Mouse (Mus musculus) heart, embryonic 11.5 days (tissue): ENCODE measurements around the gene Aktip. TPM values are rescaled to one million over a fixed set of nuclear protein-coding genes. Genes with fewer than 3 reads are reported as not detected.

Source experiments
- ATAC-seq: fragments of 200-750 bp; cut with Nextera tagmentation; replicated peaks from 2 replicates; pipeline ENCODE4 v1.8.0; 2017; ENCODE audit warnings: moderate library complexity; ENCODE audit not compliant: insufficient number of reproducible peaks, low FRiP score, low TSS enrichment
- H3K27ac ChIP-seq: fragments of 300-500 bp; sonication (generic); 2 replicates; pipeline ENCODE4 v1.5.1; 2014; ENCODE audit warnings: mild to moderate bottlenecking, low read depth, low read length
- H3K27me3 ChIP-seq: fragments of 300-500 bp; sonication (generic); 2 replicates; pipeline ENCODE4 v1.6.1; 2014; ENCODE audit warnings: mild to moderate bottlenecking, low read length, mixed read lengths; ENCODE audit not compliant: control insufficient read depth, insufficient read depth
- H3K36me3 ChIP-seq: fragments of 300-500 bp; sonication (generic); 2 replicates; pipeline ENCODE4 v1.6.1; 2014; ENCODE audit warnings: mild to moderate bottlenecking, low read length, moderate library complexity, mixed read lengths; ENCODE audit not compliant: control insufficient read depth, insufficient read depth
- H3K4me1 ChIP-seq: fragments of 300-500 bp; sonication (generic); 2 replicates; pipeline ENCODE4 v1.6.1; 2014; ENCODE audit warnings: low read length; ENCODE audit not compliant: control insufficient read depth, insufficient read depth
- H3K4me2 ChIP-seq: fragments of 300-500 bp; sonication (generic); 2 replicates; pipeline ENCODE4 v1.6.1; 2014; ENCODE audit warnings: mild to moderate bottlenecking, moderate library complexity
- H3K4me3 ChIP-seq: fragments of 300-500 bp; sonication (generic); 2 replicates; pipeline ENCODE4 v1.5.1; 2014; ENCODE audit warnings: low read depth, low read length
- H3K9ac ChIP-seq: fragments of 300-500 bp; sonication (generic); 2 replicates; pipeline ENCODE4 v1.6.1; 2014; ENCODE audit warnings: mild to moderate bottlenecking, low read depth, low read length, moderate library complexity
- H3K9me3 ChIP-seq: fragments of 300-500 bp; sonication (generic); replicated peaks from 2 replicates; pipeline ENCODE4 v1.6.1; 2016; ENCODE audit warnings: low read length; ENCODE audit not compliant: control insufficient read depth
- WGBS: fragments of 180-500 bp; shearing (Covaris S2); extraction: QIAGEN DNeasy Blood & Tissue Kit; methylation state at CpG from one replicate; pipeline ENCODE4 v1.1.7; 2014; ENCODE audit not compliant: insufficient replicate concordance; 5-methylcytosine and 5-hydroxymethylcytosine counted together
- polyA plus RNA-seq: library from polyadenylated mRNA; unstranded; fragments of >200 nt; fragmentation: Nextera tagmentation; extraction: Ambion mirVana; gene quantifications from 2 replicates; pipeline ENCODE4 v1.2.1, GENCODE M21; 2014

Aktip gene
- polyA plus RNA-seq, 1 experiment from 2014 or later = 42.7 TPM

DNA sequence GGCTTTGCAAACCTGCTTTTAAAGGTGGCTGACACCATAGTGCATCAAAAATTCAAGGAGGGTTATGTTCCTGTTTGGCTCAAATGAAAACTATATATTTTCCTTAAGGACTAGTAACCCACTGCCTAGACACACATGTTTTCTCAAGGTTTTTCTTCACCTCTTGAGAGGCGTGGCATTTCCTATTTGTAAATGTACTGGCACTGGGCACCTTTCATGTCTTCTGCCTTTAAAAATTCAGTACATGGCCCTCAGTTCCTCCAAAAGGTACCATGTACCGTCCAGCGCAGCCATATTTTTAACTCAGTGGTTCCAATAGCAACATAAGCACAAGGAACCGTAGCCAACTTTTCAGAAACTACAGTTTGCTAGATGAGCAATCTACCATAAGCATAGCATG, 67.0 kb downstream of the Aktip start:
- H3K4me2 ChIP-seq = peak overlapping the region; percentile 94
- H3K4me1 ChIP-seq = peaks cover 6% of the 10 kb centered on the region
- H3K27me3 ChIP-seq = no peaks in the 10 kb centered on the region
- no peak for ATAC-seq
- 75% methylated on average over 4 of the region's 4 CpGs for WGBS
- no peaks in the 10 kb centered on the region for H3K9me3 ChIP-seq
- H3K36me3 ChIP-seq = peaks cover 6% of the 10 kb centered on the region; the same call in 1 of the 2 replicates
- H3K27ac ChIP-seq = no peak overlapping the region
- peak overlapping the region; percentile 79; the same call in 1 of the 2 replicates for H3K4me3 ChIP-seq
- H3K9ac ChIP-seq = peak overlapping the region; percentile 34; the same call in 1 of the 2 replicates

DNA sequence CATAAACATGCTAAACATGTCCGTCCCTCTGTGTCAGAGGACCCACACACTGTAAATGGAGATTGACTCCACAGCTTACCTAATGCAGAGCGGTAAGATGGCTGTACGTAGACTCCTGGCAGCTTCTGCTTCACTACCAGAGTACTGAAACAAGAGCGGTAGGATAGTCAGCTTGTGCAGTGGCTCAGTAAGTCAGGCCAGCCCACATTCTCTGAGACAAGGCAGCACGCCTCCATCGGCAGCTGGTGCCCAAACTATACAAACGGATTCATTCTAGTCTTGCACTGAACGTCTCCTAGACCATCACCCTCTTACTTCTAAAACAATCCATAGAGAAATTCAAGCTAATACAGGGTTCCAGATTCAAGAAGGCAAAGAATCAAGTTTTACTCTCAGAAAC, 73.0 kb downstream of the Aktip start:
- no peak overlapping the region for H3K27ac ChIP-seq
- ATAC-seq = no peak
- WGBS = 95% methylated on average over 8 of the region's 8 CpGs
- H3K4me3 ChIP-seq = no peak overlapping the region
- no peak overlapping the region for H3K4me2 ChIP-seq
- H3K36me3 ChIP-seq = peaks cover 21% of the 10 kb centered on the region
- no peaks in the 10 kb centered on the region for H3K4me1 ChIP-seq
- H3K9me3 ChIP-seq = no peaks in the 10 kb centered on the region
- H3K9ac ChIP-seq = no peak overlapping the region
- H3K27me3 ChIP-seq = no peaks in the 10 kb centered on the region

DNA sequence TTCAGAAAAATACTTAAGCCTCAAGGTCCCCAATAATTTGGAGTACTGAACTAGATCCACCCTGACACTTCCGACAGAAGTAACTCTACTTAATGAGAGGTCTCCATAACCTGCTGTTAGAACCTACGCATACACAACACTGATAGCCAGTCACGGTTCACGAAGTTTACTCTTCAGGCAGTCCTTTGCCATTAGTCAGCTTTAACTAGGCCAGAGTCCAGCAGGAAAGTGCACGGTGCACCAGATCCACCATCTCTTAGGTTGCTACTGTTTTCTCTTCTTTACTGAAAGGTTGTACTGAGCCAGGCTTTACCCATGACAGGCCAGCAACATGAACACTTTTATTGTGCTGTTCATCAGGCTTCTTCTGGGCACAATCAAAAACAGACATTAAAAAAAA, 75.5 kb downstream of the Aktip start:
- no peak for ATAC-seq
- H3K4me2 ChIP-seq = no peak overlapping the region
- H3K4me3 ChIP-seq = no peak overlapping the region
- H3K4me1 ChIP-seq = no peaks in the 10 kb centered on the region
- 89% methylated on average over 5 of the region's 5 CpGs for whole genome bisulfite sequencing
- H3K9me3 ChIP-seq = no peaks in the 10 kb centered on the region
- H3K9ac ChIP-seq = no peak overlapping the region
- no peaks in the 10 kb centered on the region for H3K27me3 ChIP-seq
- peaks cover 26% of the 10 kb centered on the region for H3K36me3 ChIP-seq
- H3K27ac ChIP-seq = no peak overlapping the region

DNA sequence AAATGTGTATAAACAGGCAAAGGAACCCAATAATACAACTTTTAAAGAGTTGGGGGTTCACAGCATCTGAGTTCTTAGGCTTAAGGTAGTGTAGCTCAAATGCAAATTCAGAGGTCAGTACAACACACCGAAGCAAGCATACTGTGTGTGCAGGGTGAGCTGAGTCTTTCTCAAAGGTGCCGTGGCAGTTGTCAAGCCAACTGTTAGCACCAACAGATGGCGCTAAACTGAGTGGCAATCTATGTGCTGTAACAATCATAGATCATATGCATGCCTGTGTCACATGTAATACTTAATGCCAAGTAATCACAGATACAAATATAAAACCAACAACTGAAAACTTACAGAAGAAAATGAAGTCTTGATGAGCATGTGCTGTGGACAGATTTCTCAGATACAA, 81.6 kb downstream of the Aktip start:
- Histone ChIP-seq H3K9me3 (no peaks in the 10 kb centered on the region), H3K4me3 (no peak overlapping the region), H3K27me3 (no peaks in the 10 kb centered on the region), H3K27ac (no peak overlapping the region), H3K36me3 (peaks cover 21% of the 10 kb centered on the region), H3K4me2 (no peak overlapping the region), H3K4me1 (no peaks in the 10 kb centered on the region), H3K9ac (no peak overlapping the region)
- WGBS = 69% methylated on average over 3 of the region's 3 CpGs
- ATAC-seq = no peak

DNA sequence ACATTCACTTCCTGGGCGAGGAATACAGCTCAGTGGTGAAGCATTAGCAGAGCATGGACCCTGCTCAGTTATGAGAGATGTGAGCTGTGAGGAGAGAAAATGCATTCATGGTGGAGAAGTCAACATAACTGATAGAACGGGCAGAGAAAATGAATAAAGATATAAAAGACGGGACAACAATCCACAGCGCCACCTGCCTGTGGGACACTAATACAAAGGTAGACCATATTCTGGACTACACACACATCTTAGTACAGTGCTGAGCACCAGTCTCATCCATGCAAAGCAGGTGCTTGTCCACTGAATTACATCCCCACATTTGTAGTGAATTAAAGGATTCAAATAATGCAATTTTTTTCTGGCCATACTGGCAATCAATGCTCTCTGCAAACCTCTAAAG, 82.2 kb downstream of the Aktip start:
- Histone ChIP-seq H3K4me3 (no peak overlapping the region), H3K4me1 (no peaks in the 10 kb centered on the region), H3K4me2 (no peak overlapping the region), H3K36me3 (peaks cover 18% of the 10 kb centered on the region), H3K27me3 (no peaks in the 10 kb centered on the region), H3K9ac (no peak overlapping the region), H3K9me3 (no peaks in the 10 kb centered on the region), H3K27ac (no peak overlapping the region)
- no peak for ATAC-seq
- WGBS = 88% methylated on average over 4 of the region's 4 CpGs

DNA sequence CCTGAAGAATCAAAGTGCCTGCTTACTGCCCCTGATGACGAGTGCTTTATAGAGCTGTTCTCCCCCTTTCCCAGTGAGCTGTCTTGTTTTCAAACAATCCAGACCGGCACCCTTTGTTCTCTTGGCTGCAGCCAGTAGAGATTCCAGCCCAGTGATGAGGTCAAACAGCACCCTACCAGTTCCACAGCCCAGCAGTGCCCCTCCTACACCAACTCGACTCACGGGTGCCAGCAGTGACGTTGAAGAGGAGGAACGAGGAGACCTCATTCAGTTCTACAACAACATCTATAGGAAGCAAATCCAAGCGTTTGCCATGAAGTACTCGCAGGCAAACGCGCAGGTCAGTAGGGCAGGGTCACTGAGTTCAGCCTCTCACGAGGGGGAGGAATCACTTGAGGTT, 84.9 kb downstream of the Aktip start:
- peaks cover 13% of the 10 kb centered on the region for H3K36me3 ChIP-seq
- no peak overlapping the region for H3K27ac ChIP-seq
- no peak overlapping the region for H3K4me2 ChIP-seq
- no peak overlapping the region for H3K4me3 ChIP-seq
- H3K4me1 ChIP-seq = no peaks in the 10 kb centered on the region
- no peaks in the 10 kb centered on the region for H3K27me3 ChIP-seq
- H3K9ac ChIP-seq = no peak overlapping the region
- 76% methylated on average over 11 of the region's 11 CpGs for WGBS
- H3K9me3 ChIP-seq = no peaks in the 10 kb centered on the region
- no peak for ATAC-seq

DNA sequence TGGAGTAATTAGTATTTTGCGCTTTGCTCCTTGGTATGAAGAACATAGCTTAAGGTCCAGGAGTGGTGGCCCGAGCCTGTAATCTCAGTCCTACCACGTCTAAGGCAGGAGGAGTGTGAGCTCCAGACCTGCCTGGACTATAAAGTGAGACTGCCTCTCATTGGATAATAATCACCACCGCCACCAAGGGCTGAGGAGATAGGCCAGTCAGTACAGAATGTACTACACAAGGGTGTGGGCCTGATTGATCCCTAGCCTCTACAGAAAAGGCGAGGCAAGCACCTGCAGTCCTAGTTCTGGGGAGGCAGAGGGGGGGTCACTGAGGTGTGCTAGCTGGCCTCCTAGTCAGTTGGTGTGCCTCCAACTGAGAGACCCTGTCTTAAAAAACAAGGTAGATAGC, 85.3 kb downstream of the Aktip start:
- 86% methylated on average over 5 of the region's 5 CpGs for WGBS
- peaks cover 12% of the 10 kb centered on the region for H3K36me3 ChIP-seq

DNA sequence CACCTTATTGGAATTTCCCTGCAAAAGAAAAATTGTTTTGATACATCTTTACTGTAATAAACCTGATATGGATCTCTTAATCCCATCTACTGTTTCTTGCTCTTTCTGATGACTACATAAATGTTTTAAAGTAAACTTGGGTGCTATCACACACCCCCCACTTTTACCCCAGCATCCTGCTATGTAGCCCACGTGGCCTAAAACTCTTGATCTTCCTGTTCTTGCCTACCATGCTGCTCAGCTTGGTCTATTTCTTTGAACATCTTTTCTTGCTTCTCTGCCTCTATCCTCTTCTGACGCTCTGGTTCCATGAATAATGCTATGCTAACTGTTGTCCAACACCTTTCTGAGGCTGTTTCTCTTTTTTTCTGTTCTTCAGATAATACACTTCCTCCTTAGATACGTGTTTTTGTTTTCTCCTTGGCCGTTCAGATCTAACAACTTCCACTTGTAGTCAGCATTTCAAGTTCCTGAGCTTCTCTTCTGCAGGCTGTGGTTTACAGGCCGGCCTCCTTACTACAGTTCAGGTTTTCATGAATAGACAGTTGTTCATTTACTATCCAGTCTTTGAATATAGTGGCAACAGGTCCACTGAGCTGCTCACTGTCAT, 87.8 kb downstream of the Aktip start:
- ATAC-seq = no peak
- no peak overlapping the region for H3K4me3 ChIP-seq
- H3K27me3 ChIP-seq = no peaks in the 10 kb centered on the region
- no peaks in the 10 kb centered on the region for H3K4me1 ChIP-seq
- H3K9ac ChIP-seq = no peak overlapping the region
- H3K27ac ChIP-seq = no peak overlapping the region
- no peaks in the 10 kb centered on the region for H3K9me3 ChIP-seq
- 81% methylated on average over 5 of the region's 5 CpGs for WGBS
- H3K36me3 ChIP-seq = peaks cover 7% of the 10 kb centered on the region
- H3K4me2 ChIP-seq = no peak overlapping the region

More for the DNA sequence above, 85.3 kb downstream of the Aktip start:
- no peak overlapping the region for H3K9ac ChIP-seq
- ATAC-seq = no peak
- H3K9me3 ChIP-seq = no peaks in the 10 kb centered on the region
- no peaks in the 10 kb centered on the region for H3K27me3 ChIP-seq
- H3K4me2 ChIP-seq = no peak overlapping the region
- H3K4me1 ChIP-seq = no peaks in the 10 kb centered on the region
- no peak overlapping the region for H3K4me3 ChIP-seq
- no peak overlapping the region for H3K27ac ChIP-seq

DNA sequence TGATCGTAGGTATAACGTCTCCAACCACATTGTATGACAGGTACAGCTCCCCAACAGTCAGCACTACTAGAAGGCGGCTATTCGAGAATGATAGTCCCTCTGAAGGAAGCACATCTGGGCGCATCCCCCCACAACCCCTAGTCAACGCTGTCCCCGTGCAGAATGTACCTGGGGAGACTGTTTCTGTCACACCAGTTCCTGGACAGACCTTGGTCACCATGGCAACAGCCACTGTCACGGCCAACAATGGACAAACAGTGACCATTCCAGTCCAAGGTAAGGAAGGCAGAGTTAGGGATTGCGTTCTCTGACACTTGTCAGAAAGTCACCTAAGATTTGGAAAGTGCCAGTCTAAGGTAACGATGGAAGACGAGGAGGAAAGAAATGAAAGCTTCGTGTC, 93.5 kb downstream of the Aktip start:
- no peak overlapping the region for H3K9ac ChIP-seq
- WGBS = 90% methylated on average over 12 of the region's 12 CpGs
- H3K4me3 ChIP-seq = no peak overlapping the region
- H3K27ac ChIP-seq = no peak overlapping the region
- H3K27me3 ChIP-seq = no peaks in the 10 kb centered on the region
- H3K4me2 ChIP-seq = no peak overlapping the region
- no peaks in the 10 kb centered on the region for H3K4me1 ChIP-seq
- ATAC-seq = no peak
- H3K9me3 ChIP-seq = no peaks in the 10 kb centered on the region
- peaks cover 6% of the 10 kb centered on the region; the same call in 1 of the 2 replicates for H3K36me3 ChIP-seq
